Mouse (Mus musculus) C2C12 (cell line): ENCODE results near the gene Ier5l. TPM values are rescaled to one million over a fixed set of nuclear protein-coding genes. Genes with fewer than 3 reads are reported as not detected.

ENCODE experiments used
- H3K27me3 ChIP-seq: one replicate; pipeline ENCODE4 v1.6.1; 2011; ENCODE audit not compliant: control insufficient read depth, insufficient read depth, insufficient read length
- H3K36me3 ChIP-seq: one replicate; pipeline ENCODE4 v1.6.1; 2011; ENCODE audit not compliant: control insufficient read depth, insufficient read depth
- H3K4me3 ChIP-seq: one replicate; pipeline ENCODE4 v1.5.1; 2011; ENCODE audit warnings: mild to moderate bottlenecking, control low read depth; ENCODE audit not compliant: poor library complexity, insufficient read depth, severe bottlenecking
- H3K79me2 ChIP-seq: one replicate; pipeline ENCODE4 v1.6.1; 2011; ENCODE audit not compliant: control insufficient read depth, insufficient read depth
- H3K79me3 ChIP-seq: one replicate; pipeline ENCODE4 v1.6.1; 2011; ENCODE audit warnings: low read depth, control low read depth
- H3ac ChIP-seq: one replicate; pipeline ENCODE3; 2011; ENCODE audit warnings: low read depth; ENCODE audit not compliant: control insufficient read depth, insufficient read length
- MYOD1 ChIP-seq: IDR thresholded peaks from one replicate; pipeline ENCODE4 v1.6.1; 2011; ENCODE audit warnings: low read depth; ENCODE audit not compliant: control insufficient read depth, insufficient read length
- USF1 ChIP-seq: IDR thresholded peaks from one replicate; pipeline ENCODE4 v1.6.1; 2011; ENCODE audit warnings: low read depth, mild to moderate bottlenecking, control low read depth, moderate library complexity
- polyA plus RNA-seq: library from polyadenylated mRNA; unstranded; fragments of >200 nt; fragmentation: generic; extraction: Trizol; gene quantifications from one replicate; pipeline ENCODE4 v1.2.1, GENCODE M21; 2012; ENCODE audit warnings: missing spikeins

The Ier5l gene
- polyA plus RNA-seq, 1 experiment = 61.4 TPM

DNA sequence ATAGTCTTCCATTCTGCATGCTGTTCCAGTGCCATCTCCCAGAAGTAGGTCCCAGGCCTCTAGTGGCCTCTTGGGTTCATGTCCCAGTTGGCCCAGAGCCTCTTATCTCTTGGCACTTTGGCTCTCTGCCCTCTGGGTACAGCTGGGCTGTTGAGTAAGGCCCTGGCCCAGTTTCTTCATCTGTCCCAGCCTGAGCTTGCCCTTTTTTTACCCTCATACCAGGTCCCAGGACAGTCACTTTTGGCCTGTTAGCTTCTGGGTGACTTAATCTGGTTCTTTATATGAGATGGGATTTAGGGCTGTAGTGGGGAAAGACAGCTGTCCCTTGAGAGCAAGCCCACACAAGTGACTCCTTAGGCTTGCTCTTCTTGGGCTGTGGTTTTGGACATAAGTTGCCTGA, 44.9 kb downstream of the Ier5l start:
- Histone ChIP-seq H3K79me3 (peaks cover 6% of the 10 kb centered on the region), H3K36me3 (peaks cover 75% of the 10 kb centered on the region)

More for the DNA sequence above, 44.9 kb downstream of the Ier5l start:
- TF ChIP-seq MYOD1 = no peak
- TF ChIP-seq USF1 = no peak
- Histone ChIP-seq H3K27me3 (no peaks in the 10 kb centered on the region), H3ac (no peak overlapping the region), H3K79me2 (peaks cover 20% of the 10 kb centered on the region), H3K4me3 (no peak overlapping the region)

Other genes starting within 250 kb of the Ier5l start
- gene Lrrc8a, start 236.5 kb downstream of the Ier5l start, polyA plus RNA-seq = 20.6 TPM
- 0.01 TPM for gene Gm28035, start 233.7 kb downstream of the Ier5l start, polyA plus RNA-seq
- gene Phyhd1, start 208.0 kb downstream of the Ier5l start, polyA plus RNA-seq = 1.4 TPM
- 0.16 TPM for gene Gm28038, start 193.2 kb downstream of the Ier5l start, polyA plus RNA-seq
- gene Dolk, start 187.9 kb downstream of the Ier5l start, polyA plus RNA-seq = 28.3 TPM
- 54.6 TPM for gene Nup188, start 187.8 kb downstream of the Ier5l start, polyA plus RNA-seq
- 60.0 TPM for gene Sh3glb2, start 114.9 kb downstream of the Ier5l start, polyA plus RNA-seq
- gene Miga2, start 110.0 kb downstream of the Ier5l start, polyA plus RNA-seq = 29.4 TPM
- 19.4 TPM for gene Dolpp1, start 82.0 kb downstream of the Ier5l start, polyA plus RNA-seq
- 22.5 TPM for gene Crat, start 58.4 kb downstream of the Ier5l start, polyA plus RNA-seq
- 213 TPM for gene Ptpa, start 58.2 kb downstream of the Ier5l start, polyA plus RNA-seq
- 0.47 TPM for gene Cstad, start 120.8 kb upstream of the Ier5l start, polyA plus RNA-seq